Mouse (Mus musculus) hindbrain, embryonic 12.5 days (tissue): ENCODE data around the gene Cdk15. TPM values are rescaled to one million over a fixed set of nuclear protein-coding genes. Genes with fewer than 3 reads are reported as not detected.

Experiments
- ATAC-seq: fragments of 200-750 bp; cut with Nextera tagmentation; 2 replicates; pipeline ENCODE4 v1.8.0; 2017; ENCODE audit warnings: moderate TSS enrichment; ENCODE audit not compliant: low FRiP score
- H3K27ac ChIP-seq: fragments of 300-500 bp; sonication (generic); 2 replicates; pipeline ENCODE4 v1.5.1; 2016; ENCODE audit warnings: mild to moderate bottlenecking
- H3K27me3 ChIP-seq: fragments of 300-500 bp; sonication (generic); 2 replicates; pipeline ENCODE4 v1.6.1; 2016; ENCODE audit warnings: mild to moderate bottlenecking
- H3K36me3 ChIP-seq: fragments of 300-500 bp; sonication (generic); 2 replicates; pipeline ENCODE4 v1.6.1; 2016; ENCODE audit warnings: mild to moderate bottlenecking
- H3K4me1 ChIP-seq: fragments of 300-500 bp; sonication (generic); 2 replicates; pipeline ENCODE4 v1.6.1; 2016
- H3K4me2 ChIP-seq: fragments of 300-500 bp; sonication (generic); replicated peaks from 2 replicates; pipeline ENCODE4 v1.6.1; 2016; ENCODE audit warnings: mild to moderate bottlenecking
- H3K4me3 ChIP-seq: fragments of 300-500 bp; sonication (generic); 2 replicates; pipeline ENCODE4 v1.5.1; 2016; ENCODE audit warnings: mild to moderate bottlenecking
- H3K9ac ChIP-seq: fragments of 300-500 bp; sonication (generic); 2 replicates; pipeline ENCODE4 v1.6.1; 2016; ENCODE audit warnings: mild to moderate bottlenecking, moderate library complexity
- H3K9me3 ChIP-seq: fragments of 300-500 bp; sonication (generic); replicated peaks from 2 replicates; pipeline ENCODE4 v1.6.1; 2016; ENCODE audit warnings: mild to moderate bottlenecking
- WGBS: fragments of 180-500 bp; shearing (Covaris S2); methylation state at CpG from one replicate; pipeline ENCODE4 v1.1.7; 2016; 5-methylcytosine and 5-hydroxymethylcytosine counted together
- polyA plus RNA-seq: library from polyadenylated mRNA; unstranded; fragments of >200 nt; fragmentation: Nextera tagmentation; extraction: Ambion mirVana; gene quantifications from 2 replicates; pipeline ENCODE4 v1.2.1, GENCODE M21; 2016

Cdk15 gene
- 1.4 and 2.0 TPM in 2 replicates for polyA plus RNA-seq

DNA sequence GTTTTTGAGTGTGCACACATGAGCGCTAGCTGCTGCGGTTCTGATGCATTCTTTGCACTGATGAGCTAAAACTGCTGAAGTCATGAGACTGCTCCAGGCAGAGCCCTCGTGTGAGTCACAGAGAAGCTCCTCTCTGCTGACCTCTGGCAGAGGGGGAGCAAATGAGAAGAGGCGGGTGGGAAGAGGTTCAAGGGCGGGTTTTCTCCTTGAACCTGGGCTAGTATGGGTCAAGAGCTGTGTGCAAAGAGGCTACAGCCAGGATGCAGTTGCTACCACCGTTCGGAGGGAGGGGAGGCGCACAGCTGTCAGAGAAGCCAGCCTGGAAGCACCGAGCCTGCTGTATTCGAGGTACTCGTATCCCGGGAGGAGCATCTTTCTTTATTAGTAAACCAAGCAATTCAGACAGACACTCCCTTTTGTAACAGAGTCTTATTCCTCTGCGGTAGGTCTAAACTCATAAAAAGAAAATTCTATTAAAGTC lies at the start of gene Cdk15:
Gene Cdk15, plus strand, starts transcription at position 156 of the 481 bp plus-strand sequence.
- Histone ChIP-seq H3K27ac (no peak within 1 kb of the TSS), H3K4me3 (no peak within 1 kb of the TSS), H3K4me1 (peaks cover 25% of the 10 kb centered on the region), H3K9ac (no peak within 1 kb of the TSS), H3K36me3 (no peaks in the 10 kb centered on the region), H3K9me3 (no peaks in the 10 kb centered on the region), H3K27me3 (no peaks in the 10 kb centered on the region), H3K4me2 (peak within 1 kb of the TSS; percentile 28)
- WGBS = 16% methylated on average over 13 of the region's 13 CpGs
- peak; percentile 35; the same call in 1 of the 2 replicates for ATAC-seq

DNA sequence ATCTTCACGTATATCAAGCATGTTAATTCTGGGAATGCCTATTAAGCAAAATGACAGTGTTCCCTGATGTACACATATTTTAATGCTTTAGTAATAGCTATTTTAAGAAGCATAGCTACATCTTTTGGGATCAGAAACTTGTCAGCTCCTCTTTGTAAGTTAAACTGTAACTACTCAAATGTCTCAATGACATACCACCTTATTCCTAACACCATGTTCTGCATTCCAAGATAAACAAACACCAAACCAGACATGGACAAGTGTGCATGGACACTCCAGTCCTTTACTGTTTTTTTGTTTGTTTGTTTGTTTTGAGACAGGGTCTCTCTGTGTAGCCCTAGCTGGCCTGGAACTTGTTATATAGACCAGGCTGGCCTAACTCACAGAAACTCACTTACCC lies 48.4 kb upstream of the Cdk15 start:
- ATAC-seq = no peak
- Histone ChIP-seq H3K9ac (no peak overlapping the region), H3K9me3 (no peaks in the 10 kb centered on the region), H3K4me2 (no peak overlapping the region), H3K27ac (no peak overlapping the region), H3K36me3 (peaks cover 17% of the 10 kb centered on the region), H3K4me1 (no peaks in the 10 kb centered on the region), H3K4me3 (no peak overlapping the region), H3K27me3 (no peaks in the 10 kb centered on the region)
- WGBS = 76% methylated on average over 1 of the region's 1 CpGs

DNA sequence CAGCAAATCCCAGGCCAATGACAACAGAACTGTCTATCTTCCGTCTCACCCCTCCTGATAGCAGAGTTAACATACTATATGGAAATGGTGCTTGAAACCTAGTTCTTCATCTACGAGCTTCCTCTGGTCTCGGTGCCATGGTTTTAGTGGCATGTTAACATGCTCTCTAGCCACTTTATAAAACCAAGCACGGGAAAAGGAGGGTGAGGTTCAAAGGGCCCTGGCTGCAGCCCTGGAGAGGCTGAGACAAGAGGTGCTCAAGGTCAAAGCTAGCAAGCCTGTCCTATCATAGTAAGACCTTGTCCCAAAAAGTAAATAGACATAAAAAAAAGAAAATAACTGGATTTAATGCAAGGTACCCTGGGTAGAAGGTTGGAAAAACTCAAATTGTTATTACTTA lies 45.1 kb upstream of the Cdk15 start:
- no peak overlapping the region for H3K4me3 ChIP-seq
- 86% methylated on average over 4 of the region's 4 CpGs for WGBS

DNA sequence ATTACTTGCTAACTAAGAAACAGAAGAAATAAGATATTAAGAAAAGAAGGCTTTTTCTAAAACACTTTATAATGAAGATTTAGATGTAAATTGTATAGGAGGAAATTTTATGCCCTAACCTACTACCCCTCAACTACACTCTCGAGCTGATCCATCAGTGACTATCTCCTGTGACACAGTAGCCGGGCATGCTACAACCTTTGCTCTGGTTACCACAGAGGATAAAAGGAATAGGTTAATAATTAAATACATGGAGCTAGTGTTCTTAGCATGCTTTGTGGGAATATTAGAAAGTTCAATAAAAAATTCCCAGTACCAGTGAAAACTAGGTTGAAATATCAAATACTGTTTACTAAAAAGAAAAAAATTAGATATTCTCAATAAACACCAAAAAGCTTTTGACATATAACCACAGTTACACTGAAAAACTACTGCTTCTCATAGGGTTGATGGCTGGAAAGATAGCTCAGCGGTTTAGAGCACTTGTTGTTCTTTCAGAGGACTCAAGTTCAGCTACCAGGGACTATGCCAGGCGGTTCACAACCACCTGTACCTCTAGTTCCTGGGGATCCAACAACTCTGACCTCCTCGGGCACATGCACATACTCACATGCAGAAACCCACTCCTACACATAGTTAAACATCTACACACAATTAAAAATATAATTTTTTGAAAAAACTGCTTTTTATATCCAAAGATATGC lies 44.5 kb upstream of the Cdk15 start:
- Histone ChIP-seq H3K4me2 (no peak overlapping the region), H3K27me3 (no peaks in the 10 kb centered on the region), H3K9ac (no peak overlapping the region), H3K4me3 (no peak overlapping the region), H3K9me3 (no peaks in the 10 kb centered on the region), H3K27ac (no peak overlapping the region), H3K4me1 (no peaks in the 10 kb centered on the region), H3K36me3 (peaks cover 29% of the 10 kb centered on the region)
- ATAC-seq = no peak
- 71% methylated on average over 5 of the region's 5 CpGs for WGBS

More for the DNA sequence above, 45.1 kb upstream of the Cdk15 start:
- no peak overlapping the region for H3K4me2 ChIP-seq
- no peaks in the 10 kb centered on the region for H3K9me3 ChIP-seq
- no peak overlapping the region for H3K27ac ChIP-seq
- no peaks in the 10 kb centered on the region for H3K4me1 ChIP-seq
- H3K27me3 ChIP-seq = no peaks in the 10 kb centered on the region
- no peak overlapping the region for H3K9ac ChIP-seq
- ATAC-seq = no peak
- peaks cover 30% of the 10 kb centered on the region for H3K36me3 ChIP-seq

DNA sequence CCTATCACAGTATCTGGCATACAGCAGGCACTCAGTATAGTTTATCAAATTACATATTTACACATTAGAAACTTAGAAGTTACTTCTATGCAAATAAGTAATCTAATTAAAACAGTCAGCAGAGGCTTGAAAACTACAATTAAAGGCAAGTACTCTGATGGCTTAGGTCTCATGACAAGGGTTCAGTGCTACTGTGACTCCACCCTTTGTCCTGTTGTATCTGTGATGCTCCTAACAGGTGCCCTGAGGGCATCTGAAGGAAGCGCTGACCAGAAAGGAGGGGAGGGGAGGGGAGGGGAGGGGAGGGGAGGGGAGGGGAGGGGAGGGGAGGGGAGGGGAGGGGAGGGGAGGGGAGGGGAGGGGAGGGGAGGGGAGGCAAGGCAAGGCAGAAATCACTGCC lies 43.8 kb upstream of the Cdk15 start:
- no peak overlapping the region for H3K9ac ChIP-seq
- ATAC-seq = no peak
- no peak overlapping the region for H3K4me3 ChIP-seq
- no peaks in the 10 kb centered on the region for H3K27me3 ChIP-seq
- H3K9me3 ChIP-seq = no peaks in the 10 kb centered on the region
- H3K4me2 ChIP-seq = no peak overlapping the region
- WGBS = no CpG with 5 or more reads among the region's 1 CpGs
- H3K27ac ChIP-seq = no peak overlapping the region
- no peaks in the 10 kb centered on the region for H3K4me1 ChIP-seq
- peaks cover 34% of the 10 kb centered on the region for H3K36me3 ChIP-seq

DNA sequence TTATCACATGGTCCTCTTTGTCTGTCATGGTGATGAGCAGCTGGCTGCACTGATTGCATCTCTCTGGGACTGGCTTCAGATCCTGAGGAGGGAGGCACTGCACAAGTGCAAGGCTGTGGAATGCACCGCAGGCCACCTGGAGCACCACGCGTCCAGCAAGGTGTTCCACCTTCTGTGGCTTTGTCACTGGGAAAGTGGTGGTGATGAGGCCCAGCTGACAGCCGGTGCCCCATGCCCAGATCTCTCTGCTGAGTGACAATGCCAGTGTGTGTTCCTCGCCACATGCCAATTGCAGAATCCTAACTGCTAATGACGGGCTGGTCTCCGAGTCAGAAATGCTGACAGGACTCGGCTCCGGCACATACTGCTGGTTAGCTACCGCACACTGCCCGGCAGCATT lies 41.3 kb upstream of the Cdk15 start:
- ATAC-seq = no peak
- H3K9me3 ChIP-seq = no peaks in the 10 kb centered on the region
- no peak overlapping the region for H3K27ac ChIP-seq
- no peak overlapping the region for H3K4me3 ChIP-seq
- no peaks in the 10 kb centered on the region for H3K4me1 ChIP-seq
- H3K9ac ChIP-seq = no peak overlapping the region
- 94% methylated on average over 11 of the region's 11 CpGs for WGBS
- H3K36me3 ChIP-seq = peaks cover 26% of the 10 kb centered on the region
- H3K4me2 ChIP-seq = no peak overlapping the region
- H3K27me3 ChIP-seq = no peaks in the 10 kb centered on the region

DNA sequence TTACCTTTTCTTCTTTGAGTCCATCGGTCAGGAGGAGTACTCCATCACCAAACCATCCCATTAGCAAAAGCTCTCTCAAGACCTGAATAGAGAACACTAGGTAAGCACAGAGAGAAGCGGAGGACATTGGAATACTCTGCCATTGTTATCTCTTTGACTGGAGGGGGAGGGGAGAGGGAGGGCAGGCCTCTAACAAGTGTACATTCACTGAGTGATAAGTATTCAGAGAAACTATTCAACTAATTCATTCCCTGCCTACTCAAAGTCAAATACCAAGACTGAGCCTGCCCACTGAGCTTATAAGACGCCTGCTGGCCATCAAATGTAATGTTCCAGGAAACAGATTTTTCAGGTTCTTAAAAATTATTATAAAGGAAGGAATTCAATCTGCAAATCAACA lies 36.3 kb upstream of the Cdk15 start:
- Histone ChIP-seq H3K27me3 (no peaks in the 10 kb centered on the region), H3K4me2 (no peak overlapping the region), H3K4me1 (no peaks in the 10 kb centered on the region), H3K27ac (no peak overlapping the region), H3K36me3 (peaks cover 13% of the 10 kb centered on the region), H3K9ac (no peak overlapping the region), H3K4me3 (no peak overlapping the region), H3K9me3 (no peaks in the 10 kb centered on the region)
- WGBS = 62% methylated on average over 3 of the region's 3 CpGs
- ATAC-seq = no peak

DNA sequence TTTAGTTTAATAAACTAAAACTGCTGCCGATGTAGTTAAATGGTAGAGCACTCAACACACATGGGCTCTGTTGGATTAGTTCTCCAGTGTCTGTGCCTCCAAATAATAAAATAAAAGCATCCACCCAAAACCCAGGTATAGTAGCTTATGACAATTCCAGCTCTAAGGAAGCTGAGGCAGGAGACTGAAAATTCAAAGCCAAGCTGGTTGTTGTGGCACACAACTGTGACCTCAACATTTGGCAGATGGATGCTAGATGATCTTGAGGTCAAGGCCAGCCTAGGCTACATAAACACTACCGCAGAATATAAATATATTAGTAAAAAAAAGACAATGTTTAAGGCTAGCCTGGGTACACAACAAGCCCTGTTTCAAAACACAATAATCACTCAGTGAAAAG lies 35.1 kb upstream of the Cdk15 start:
- no peak overlapping the region for H3K4me2 ChIP-seq
- H3K27me3 ChIP-seq = no peaks in the 10 kb centered on the region
- no peak for ATAC-seq
- H3K4me1 ChIP-seq = no peaks in the 10 kb centered on the region
- WGBS = 93% methylated on average over 2 of the region's 2 CpGs
- H3K4me3 ChIP-seq = no peak overlapping the region
- peaks cover 7% of the 10 kb centered on the region; the same call in 1 of the 2 replicates for H3K36me3 ChIP-seq
- no peak overlapping the region for H3K27ac ChIP-seq
- H3K9me3 ChIP-seq = no peaks in the 10 kb centered on the region
- no peak overlapping the region for H3K9ac ChIP-seq

DNA sequence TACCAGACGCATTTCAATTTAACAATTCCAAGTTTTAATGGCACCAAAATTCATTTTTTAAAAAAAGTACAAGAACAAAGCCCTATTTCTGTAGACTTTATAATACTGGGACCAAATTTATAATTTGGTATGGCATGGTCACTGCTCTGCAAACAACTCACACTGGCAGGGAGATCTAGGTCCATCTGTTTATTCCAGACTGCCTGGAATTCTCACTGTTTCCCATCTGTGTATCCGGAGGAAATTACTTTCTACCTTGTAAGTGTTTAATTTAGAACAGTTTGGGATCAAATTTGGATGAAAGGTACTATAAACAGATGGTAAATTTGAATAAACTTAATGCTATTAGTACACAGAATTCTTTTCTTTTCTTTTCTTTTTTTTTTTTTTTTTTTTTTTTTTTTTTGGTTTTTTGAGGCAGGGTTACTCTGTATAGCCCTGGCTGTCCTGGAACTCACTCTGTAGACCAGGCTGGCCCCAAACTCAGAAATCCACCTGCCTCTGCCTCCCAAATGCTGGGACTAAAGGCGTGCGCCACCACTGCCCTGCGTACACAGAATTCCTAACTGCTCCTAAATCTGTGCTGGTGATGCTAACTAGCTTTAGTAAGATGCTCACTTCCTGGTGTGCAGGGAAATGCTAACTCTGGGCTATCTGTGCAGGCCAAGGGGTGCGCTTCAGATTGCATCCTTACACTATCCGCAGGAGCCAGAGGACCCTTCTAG lies 34.4 kb upstream of the Cdk15 start:
- no peak for ATAC-seq
- WGBS = 91% methylated on average over 7 of the region's 7 CpGs
- no peak overlapping the region for H3K4me2 ChIP-seq
- H3K27me3 ChIP-seq = no peaks in the 10 kb centered on the region
- no peak overlapping the region for H3K27ac ChIP-seq
- peaks cover 5% of the 10 kb centered on the region; the same call in 1 of the 2 replicates for H3K36me3 ChIP-seq
- H3K4me1 ChIP-seq = no peaks in the 10 kb centered on the region
- no peak overlapping the region for H3K9ac ChIP-seq
- H3K9me3 ChIP-seq = no peaks in the 10 kb centered on the region
- no peak overlapping the region for H3K4me3 ChIP-seq

DNA sequence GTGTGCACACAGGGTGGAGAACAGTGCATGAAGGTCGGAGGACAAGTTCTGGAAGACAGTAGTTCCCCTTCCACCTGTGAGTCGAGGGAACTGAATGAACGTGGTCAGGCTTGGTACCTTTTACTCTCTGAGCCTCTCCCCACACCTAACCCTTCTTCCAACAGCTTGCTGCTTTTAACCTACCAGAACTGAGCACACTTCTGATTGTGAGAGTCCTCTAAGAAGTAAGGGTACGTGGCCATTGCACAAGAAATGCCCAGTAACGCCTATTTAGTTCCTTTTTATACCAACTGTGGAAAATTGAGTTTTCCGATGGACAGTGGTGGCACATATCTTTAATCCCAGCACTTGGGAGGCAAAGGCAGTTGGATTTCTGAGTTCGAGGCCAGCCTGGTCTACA lies 28.2 kb upstream of the Cdk15 start:
- 89% methylated on average over 7 of the region's 7 CpGs for WGBS
- no peak overlapping the region for H3K9ac ChIP-seq
- no peak overlapping the region for H3K27ac ChIP-seq
- no peak overlapping the region for H3K4me2 ChIP-seq
- H3K27me3 ChIP-seq = no peaks in the 10 kb centered on the region
- H3K4me1 ChIP-seq = no peaks in the 10 kb centered on the region
- H3K36me3 ChIP-seq = peaks cover 5% of the 10 kb centered on the region; the same call in 1 of the 2 replicates
- H3K4me3 ChIP-seq = no peak overlapping the region
- no peak for ATAC-seq
- H3K9me3 ChIP-seq = no peaks in the 10 kb centered on the region

DNA sequence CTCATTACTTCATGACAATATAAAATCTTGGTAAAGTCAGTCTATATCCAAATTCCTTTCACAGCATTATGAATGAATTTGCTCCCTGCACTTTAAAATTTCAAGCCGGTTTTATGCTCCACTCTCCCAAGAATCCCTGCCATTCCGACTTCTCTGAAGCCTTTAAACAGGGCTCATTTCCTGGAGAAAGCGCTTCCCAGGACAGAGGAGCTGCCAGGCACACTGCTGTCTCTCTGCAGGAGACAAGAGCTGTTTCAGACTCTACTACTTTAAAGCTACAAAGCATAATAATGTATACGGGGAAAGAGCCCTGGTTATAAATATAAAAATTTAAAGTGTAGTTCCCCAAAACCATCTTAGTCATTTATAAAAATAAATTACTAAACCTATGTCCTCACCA lies 27.5 kb upstream of the Cdk15 start:
- Histone ChIP-seq H3K36me3 (peaks cover 5% of the 10 kb centered on the region; the same call in 1 of the 2 replicates), H3K9ac (no peak overlapping the region), H3K4me3 (no peak overlapping the region), H3K4me2 (no peak overlapping the region), H3K4me1 (no peaks in the 10 kb centered on the region), H3K9me3 (no peaks in the 10 kb centered on the region), H3K27me3 (no peaks in the 10 kb centered on the region), H3K27ac (no peak overlapping the region)
- no peak for ATAC-seq
- 46% methylated on average over 4 of the region's 4 CpGs for WGBS

DNA sequence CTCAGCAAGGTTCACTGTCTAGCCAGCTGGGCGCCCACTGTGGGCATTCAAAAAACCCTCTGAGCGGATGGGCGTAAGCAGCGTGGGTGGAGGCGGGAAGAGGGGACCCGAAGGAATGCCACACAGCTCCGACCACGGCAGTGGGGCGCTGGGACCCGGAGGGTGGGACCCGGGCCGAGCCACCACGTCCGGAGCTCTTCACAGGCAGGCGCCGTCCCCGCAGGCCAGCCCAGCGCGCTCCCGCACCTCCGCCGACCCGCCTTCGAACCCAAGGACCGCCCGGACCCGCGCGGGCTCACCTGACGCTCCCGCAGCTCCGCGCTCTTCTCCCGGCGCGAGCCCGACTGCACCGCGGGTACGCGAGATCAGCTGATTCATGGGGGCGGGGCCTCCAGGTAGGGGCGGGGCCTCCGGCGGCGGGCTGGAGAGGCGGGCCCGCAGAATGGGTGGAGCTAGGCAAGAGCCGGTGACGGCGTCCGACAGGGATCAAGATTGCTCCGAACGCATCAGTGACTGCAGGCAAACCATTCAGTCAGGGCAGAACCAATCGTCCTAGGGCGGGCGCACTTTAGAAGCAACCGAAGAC lies 19.8 kb upstream of the Cdk15 start, which contains the start of gene Als2:
Gene Als2, minus strand, starts transcription at position 376 of the 586 bp plus-strand sequence.
- H3K4me1 ChIP-seq = peaks cover 9% of the 10 kb centered on the region
- no peaks in the 10 kb centered on the region for H3K36me3 ChIP-seq

More for the DNA sequence above, 19.8 kb upstream of the Cdk15 start, which contains the start of gene Als2:
- WGBS = under 1% methylated on average over 58 of the region's 58 CpGs
- H3K9ac ChIP-seq = peak within 1 kb of the TSS; percentile 77
- peak; percentile 99 for ATAC-seq
- H3K4me3 ChIP-seq = peak within 1 kb of the TSS; percentile 78
- H3K4me2 ChIP-seq = peak within 1 kb of the TSS; percentile 67
- H3K27me3 ChIP-seq = no peaks in the 10 kb centered on the region; the same call in 1 of the 2 replicates
- H3K9me3 ChIP-seq = 0 out of 2 replicates have a peak, but pooled peaks cover 9% of the 10 kb centered on the region
- peak within 1 kb of the TSS; percentile 66 for H3K27ac ChIP-seq
